Mouse (Mus musculus) forebrain, embryonic 10.5 days (tissue): ENCODE results near the gene Pitx2. TPM values are rescaled to one million over a fixed set of nuclear protein-coding genes. Genes with fewer than 3 reads are reported as not detected.

ENCODE experiments used
- DNase-seq: peaks from one replicate; pipeline ENCODE4 v3.0.0-alpha.2; 2017; ENCODE audit warnings: low spot score; ENCODE audit errors: extremely low spot score
- H3K27ac ChIP-seq: fragments of 300-500 bp; sonication (generic); 2 replicates; pipeline ENCODE4 v1.5.1; 2016; ENCODE audit warnings: mild to moderate bottlenecking
- H3K27me3 ChIP-seq: fragments of 300-500 bp; sonication (generic); 2 replicates; pipeline ENCODE4 v1.6.1; 2016; ENCODE audit warnings: mild to moderate bottlenecking; ENCODE audit not compliant: poor library complexity, severe bottlenecking
- H3K36me3 ChIP-seq: fragments of 300-500 bp; sonication (generic); replicated peaks from 2 replicates; pipeline ENCODE4 v1.6.1; 2016; ENCODE audit warnings: mild to moderate bottlenecking, moderate library complexity
- H3K4me1 ChIP-seq: fragments of 300-500 bp; sonication (generic); 2 replicates; pipeline ENCODE4 v1.6.1; 2016
- H3K4me3 ChIP-seq: fragments of 300-500 bp; sonication (generic); 2 replicates; pipeline ENCODE4 v1.5.1; 2016; ENCODE audit warnings: mild to moderate bottlenecking, moderate library complexity
- H3K9me3 ChIP-seq: fragments of 300-500 bp; sonication (generic); 2 replicates; pipeline ENCODE4 v1.6.1; 2016; ENCODE audit warnings: mild to moderate bottlenecking, moderate library complexity
- WGBS: fragments of 180-500 bp; shearing (Covaris S2); methylation state at CpG from one replicate; pipeline ENCODE4 v1.1.7; 2016; 5-methylcytosine and 5-hydroxymethylcytosine counted together
- polyA plus RNA-seq: library from polyadenylated mRNA; unstranded; fragments of >200 nt; fragmentation: Nextera tagmentation; extraction: Ambion mirVana; gene quantifications from 2 replicates; pipeline ENCODE4 v1.2.1, GENCODE M21; 2016

Gene Pitx2
- polyA plus RNA-seq, 1 experiment from 2014 or later: 11.1 TPM

DNA sequence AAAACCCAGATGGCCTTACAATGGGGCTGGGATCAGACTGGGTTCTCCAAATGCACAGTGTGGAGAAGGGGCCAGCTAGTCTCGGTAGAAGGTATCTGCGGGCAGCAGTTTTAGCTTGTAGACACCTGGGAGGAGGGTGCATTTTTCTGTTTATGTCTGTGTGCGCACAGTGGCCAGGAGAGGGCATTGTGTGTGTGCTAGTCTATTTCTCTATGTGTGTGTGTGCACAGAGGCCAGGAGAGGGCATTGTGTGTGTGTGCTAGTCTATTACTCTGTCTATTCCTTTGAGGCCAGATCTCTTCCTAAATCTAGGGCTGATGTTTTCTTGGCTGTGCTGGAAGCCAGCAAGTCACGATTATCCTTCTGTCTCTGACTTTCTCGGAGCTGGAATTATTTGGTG, 58.8 kb downstream of the Pitx2 start:
- DNase-seq: no peak
- 84% methylated on average over 5 of the region's 5 CpGs for WGBS
- H3K27ac ChIP-seq: no peak overlapping the region
- H3K36me3 ChIP-seq: no peaks in the 10 kb centered on the region
- H3K4me1 ChIP-seq: 0 out of 2 replicates have a peak, but pooled peaks cover 5% of the 10 kb centered on the region
- no peak overlapping the region for H3K4me3 ChIP-seq
- H3K9me3 ChIP-seq: no peaks in the 10 kb centered on the region
- H3K27me3 ChIP-seq: no peaks in the 10 kb centered on the region

Other genes starting within 250 kb of the Pitx2 start
- gene Enpep, start 132.8 kb downstream of the Pitx2 start, polyA plus RNA-seq: not detected in 2 replicates